Mouse (Mus musculus): Measurements from ENCODE around the gene Fars2. TPM values are rescaled to one million over a fixed set of nuclear protein-coding genes. Genes with fewer than 3 reads are reported as not detected.

The Fars2 gene
- polyA plus RNA-seq, 1 experiment from 2014 or later, result 31.7 TPM

DNA sequence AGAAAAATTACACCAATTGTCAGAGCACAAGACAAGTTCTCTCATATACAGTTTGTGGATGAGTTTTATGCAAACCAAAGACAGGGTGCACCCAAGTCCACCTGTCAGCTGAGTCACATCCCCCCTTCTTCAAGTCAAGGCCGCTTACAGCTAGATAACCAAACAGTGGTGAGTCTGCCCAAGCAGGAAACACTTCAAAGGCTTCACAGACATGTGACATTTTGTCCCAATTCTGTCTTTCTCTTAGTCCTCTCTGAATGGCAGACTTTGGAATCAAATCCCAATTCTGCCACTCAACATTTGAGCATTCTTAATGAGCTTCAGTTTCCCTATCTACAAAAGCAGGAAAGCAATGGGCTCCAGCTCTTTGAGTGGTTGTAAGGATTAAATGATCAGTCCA is 562.1 kb downstream of the Fars2 start:
- Histone ChIP-seq H3K4me1 (replicated peaks; ENCODE audit: control insufficient read depth, insufficient read depth, low read length) (no peaks in the 10 kb centered on the region), H3K4me2 (ENCODE audit: low read depth, low read length, severe bottlenecking) (no peak overlapping the region), H3K9me3 (ENCODE audit: control insufficient read depth, low read length) (no peaks in the 10 kb centered on the region), H3K27me3 (ENCODE audit: control insufficient read depth, insufficient read depth, low read length) (no peaks in the 10 kb centered on the region), H3K9ac (ENCODE audit: low read length) (no peak overlapping the region), H3K4me3 (ENCODE audit: low read depth, low read length) (no peak overlapping the region), H3K27ac (ENCODE audit: low read depth, low read length) (no peak overlapping the region), H3K36me3 (ENCODE audit: control insufficient read depth, insufficient read depth, low read length) (no peaks in the 10 kb centered on the region)
- 89% methylated on average over 1 of the region's 1 CpGs for WGBS
- no peak for DNase-seq (ENCODE audit: low spot score)
- ATAC-seq (replicated peaks; ENCODE audit: low FRiP score), result no peak

DNA sequence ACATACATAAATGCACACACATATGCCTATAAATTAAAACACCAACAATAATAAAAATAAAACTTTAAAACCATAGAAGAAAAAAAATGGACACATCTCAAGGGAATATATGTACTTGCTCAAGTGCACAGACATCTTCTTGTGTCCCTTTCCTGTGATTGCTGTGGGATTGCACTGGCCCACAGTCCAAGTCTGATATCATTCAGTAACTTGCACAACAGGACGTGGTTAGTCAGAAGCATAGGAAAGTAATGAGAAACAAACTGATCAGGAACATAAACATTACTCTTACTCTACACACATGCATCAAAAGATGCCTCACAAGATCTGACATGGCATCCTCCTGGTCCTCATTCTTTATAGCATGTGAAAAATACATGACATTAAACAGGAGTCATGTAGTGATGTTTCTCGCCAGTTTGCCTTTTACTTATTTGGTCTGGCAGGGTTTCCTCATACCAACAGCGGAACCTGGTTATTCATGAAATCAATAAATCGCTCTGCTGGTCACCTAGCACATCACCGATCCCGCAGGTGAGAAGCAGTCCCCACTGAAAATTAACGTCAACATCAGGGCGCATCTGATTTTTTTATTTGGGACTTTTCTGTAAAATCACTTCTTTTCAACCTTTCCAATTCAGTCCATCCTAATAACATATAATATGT is 563.6 kb downstream of the Fars2 start:
- Histone ChIP-seq H3K4me2 (ENCODE audit: low read depth, low read length, severe bottlenecking) (no peak overlapping the region), H3K9ac (ENCODE audit: low read length) (no peak overlapping the region), H3K27ac (ENCODE audit: low read depth, low read length) (no peak overlapping the region), H3K36me3 (ENCODE audit: control insufficient read depth, insufficient read depth, low read length) (no peaks in the 10 kb centered on the region), H3K4me1 (replicated peaks; ENCODE audit: control insufficient read depth, insufficient read depth, low read length) (no peaks in the 10 kb centered on the region), H3K4me3 (ENCODE audit: low read depth, low read length) (no peak overlapping the region), H3K27me3 (ENCODE audit: control insufficient read depth, insufficient read depth, low read length) (no peaks in the 10 kb centered on the region), H3K9me3 (ENCODE audit: control insufficient read depth, low read length) (no peaks in the 10 kb centered on the region)
- WGBS, result 94% methylated on average over 8 of the region's 8 CpGs
- ATAC-seq (replicated peaks; ENCODE audit: low FRiP score), result no peak
- no peak for DNase-seq (ENCODE audit: low spot score)

GRCm38 (mm10) chr13:36683581-36683980 is 566.4 kb downstream of the Fars2 start:
- no peak overlapping the region for H3K27ac ChIP-seq (ENCODE audit: low read depth, low read length)
- H3K9ac ChIP-seq (ENCODE audit: low read length), result no peak overlapping the region
- H3K4me3 ChIP-seq (ENCODE audit: low read depth, low read length), result no peak overlapping the region
- H3K4me2 ChIP-seq (ENCODE audit: low read depth, low read length, severe bottlenecking), result no peak overlapping the region
- H3K36me3 ChIP-seq (ENCODE audit: control insufficient read depth, insufficient read depth, low read length), result no peaks in the 10 kb centered on the region
- 82% methylated on average over 4 of the region's 4 CpGs for WGBS
- no peaks in the 10 kb centered on the region for H3K9me3 ChIP-seq (ENCODE audit: control insufficient read depth, low read length)
- no peak for ATAC-seq (replicated peaks; ENCODE audit: low FRiP score)
- no peaks in the 10 kb centered on the region for H3K27me3 ChIP-seq (ENCODE audit: control insufficient read depth, insufficient read depth, low read length)
- no peak for DNase-seq (ENCODE audit: low spot score)
- H3K4me1 ChIP-seq (replicated peaks; ENCODE audit: control insufficient read depth, insufficient read depth, low read length), result no peaks in the 10 kb centered on the region

GRCm38 (mm10) chr13:36695516-36696201 is 578.4 kb downstream of the Fars2 start:
- 81% methylated on average over 7 of the region's 7 CpGs for WGBS
- Histone ChIP-seq H3K9ac (ENCODE audit: low read length) (no peak overlapping the region), H3K27ac (ENCODE audit: low read depth, low read length) (no peak overlapping the region), H3K36me3 (ENCODE audit: control insufficient read depth, insufficient read depth, low read length) (no peaks in the 10 kb centered on the region), H3K27me3 (ENCODE audit: control insufficient read depth, insufficient read depth, low read length) (no peaks in the 10 kb centered on the region), H3K4me3 (ENCODE audit: low read depth, low read length) (no peak overlapping the region), H3K4me1 (replicated peaks; ENCODE audit: control insufficient read depth, insufficient read depth, low read length) (no peaks in the 10 kb centered on the region), H3K4me2 (ENCODE audit: low read depth, low read length, severe bottlenecking) (no peak overlapping the region), H3K9me3 (ENCODE audit: control insufficient read depth, low read length) (no peaks in the 10 kb centered on the region)
- ATAC-seq (replicated peaks; ENCODE audit: low FRiP score) (no peak), DNase-seq (ENCODE audit: low spot score) (no peak)

GRCm38 (mm10) chr13:36696351-36696771 is 579.1 kb downstream of the Fars2 start:
- H3K4me3 ChIP-seq (ENCODE audit: low read depth, low read length), result no peak overlapping the region
- H3K36me3 ChIP-seq (ENCODE audit: control insufficient read depth, insufficient read depth, low read length), result no peaks in the 10 kb centered on the region
- WGBS, result 93% methylated on average over 8 of the region's 8 CpGs
- no peak for ATAC-seq (replicated peaks; ENCODE audit: low FRiP score)
- no peaks in the 10 kb centered on the region for H3K4me1 ChIP-seq (replicated peaks; ENCODE audit: control insufficient read depth, insufficient read depth, low read length)
- no peaks in the 10 kb centered on the region for H3K9me3 ChIP-seq (ENCODE audit: control insufficient read depth, low read length)
- no peaks in the 10 kb centered on the region for H3K27me3 ChIP-seq (ENCODE audit: control insufficient read depth, insufficient read depth, low read length)
- H3K27ac ChIP-seq (ENCODE audit: low read depth, low read length), result no peak overlapping the region
- no peak for DNase-seq (ENCODE audit: low spot score)
- H3K4me2 ChIP-seq (ENCODE audit: low read depth, low read length, severe bottlenecking), result no peak overlapping the region
- H3K9ac ChIP-seq (ENCODE audit: low read length), result no peak overlapping the region

DNA sequence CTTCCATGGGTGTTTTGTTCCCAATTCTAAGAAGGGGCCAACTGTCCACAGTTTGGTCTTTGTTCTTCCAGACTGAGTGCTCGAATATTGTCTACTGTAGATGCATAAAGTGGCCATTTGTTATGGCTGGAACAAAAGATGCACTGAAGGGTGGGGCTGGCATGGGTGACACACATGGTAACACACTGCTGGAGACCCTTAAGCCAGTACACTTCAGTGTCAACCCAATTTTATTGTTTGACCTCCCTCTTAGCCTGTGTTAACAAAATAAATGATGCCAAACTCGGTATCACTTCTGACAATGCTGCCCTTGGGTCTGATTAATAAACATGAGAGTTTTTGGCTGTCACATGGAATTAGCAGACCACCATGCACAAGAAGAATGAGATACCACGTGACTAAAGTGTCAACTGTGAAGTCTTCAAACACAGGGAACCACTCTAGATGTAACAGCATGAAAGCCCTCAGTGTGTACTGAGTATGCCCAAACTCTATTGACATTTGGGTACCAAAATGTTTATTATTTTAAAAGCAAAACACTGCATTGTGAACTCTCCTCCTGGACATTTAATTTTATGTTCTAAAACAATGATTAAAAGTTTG is 590.0 kb downstream of the Fars2 start:
- Histone ChIP-seq H3K27ac (ENCODE audit: low read depth, low read length) (no peak overlapping the region), H3K9ac (ENCODE audit: low read length) (no peak overlapping the region), H3K9me3 (ENCODE audit: control insufficient read depth, low read length) (no peaks in the 10 kb centered on the region), H3K27me3 (ENCODE audit: control insufficient read depth, insufficient read depth, low read length) (no peaks in the 10 kb centered on the region), H3K4me3 (ENCODE audit: low read depth, low read length) (no peak overlapping the region), H3K4me2 (ENCODE audit: low read depth, low read length, severe bottlenecking) (no peak overlapping the region), H3K4me1 (replicated peaks; ENCODE audit: control insufficient read depth, insufficient read depth, low read length) (no peaks in the 10 kb centered on the region), H3K36me3 (ENCODE audit: control insufficient read depth, insufficient read depth, low read length) (no peaks in the 10 kb centered on the region)
- DNase-seq (ENCODE audit: low spot score) (no peak), ATAC-seq (replicated peaks; ENCODE audit: low FRiP score) (no peak)
- WGBS, result 67% methylated on average over 3 of the region's 3 CpGs

DNA sequence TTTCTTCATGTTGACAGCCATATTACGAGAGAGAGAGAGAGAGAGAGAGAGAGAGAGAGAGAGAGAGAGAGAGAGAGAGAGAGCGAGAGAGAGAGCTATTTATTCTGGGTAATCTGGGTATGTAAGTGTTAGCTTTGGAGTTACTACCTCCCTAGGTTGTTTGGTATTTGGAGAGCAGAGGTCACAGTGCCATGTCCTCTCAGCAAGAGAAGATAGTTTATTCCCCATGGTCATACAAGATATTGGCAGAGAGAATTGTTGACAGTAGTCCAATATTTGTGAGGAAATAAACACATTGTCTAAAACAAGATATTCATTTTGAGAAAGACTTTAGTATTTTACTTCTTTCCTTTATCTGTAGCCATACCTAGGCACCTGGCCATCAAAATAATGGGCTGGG is 596.9 kb downstream of the Fars2 start:
- Histone ChIP-seq H3K4me2 (ENCODE audit: low read depth, low read length, severe bottlenecking) (no peak overlapping the region), H3K4me3 (ENCODE audit: low read depth, low read length) (no peak overlapping the region), H3K9me3 (ENCODE audit: control insufficient read depth, low read length) (no peaks in the 10 kb centered on the region), H3K4me1 (replicated peaks; ENCODE audit: control insufficient read depth, insufficient read depth, low read length) (no peaks in the 10 kb centered on the region), H3K36me3 (ENCODE audit: control insufficient read depth, insufficient read depth, low read length) (no peaks in the 10 kb centered on the region), H3K9ac (ENCODE audit: low read length) (no peak overlapping the region), H3K27me3 (ENCODE audit: control insufficient read depth, insufficient read depth, low read length) (no peaks in the 10 kb centered on the region), H3K27ac (ENCODE audit: low read depth, low read length) (no peak overlapping the region)
- 86% methylated on average over 2 of the region's 2 CpGs for WGBS
- no peak for ATAC-seq (replicated peaks; ENCODE audit: low FRiP score)
- DNase-seq (ENCODE audit: low spot score), result no peak

- H3K4me2 ChIP-seq (ENCODE audit: low read depth, low read length, severe bottlenecking), result no peak overlapping the region
- no peak overlapping the region for H3K27ac ChIP-seq (ENCODE audit: low read depth, low read length)
- H3K27me3 ChIP-seq (ENCODE audit: control insufficient read depth, insufficient read depth, low read length), result peaks cover 1% of the 10 kb centered on the region; the same call in 1 of the 2 replicates
- no peaks in the 10 kb centered on the region for H3K36me3 ChIP-seq (ENCODE audit: control insufficient read depth, insufficient read depth, low read length)
- ATAC-seq (replicated peaks; ENCODE audit: low FRiP score) (no peak), DNase-seq (ENCODE audit: low spot score) (no peak)
- no peaks in the 10 kb centered on the region for H3K9me3 ChIP-seq (ENCODE audit: control insufficient read depth, low read length)
- WGBS, result 63% methylated on average over 2 of the region's 2 CpGs
- H3K9ac ChIP-seq (ENCODE audit: low read length), result no peak overlapping the region
- H3K4me1 ChIP-seq (replicated peaks; ENCODE audit: control insufficient read depth, insufficient read depth, low read length), result no peaks in the 10 kb centered on the region
- H3K4me3 ChIP-seq (ENCODE audit: low read depth, low read length), result no peak overlapping the region
These were observed 599.5 kb downstream of the Fars2 start for GRCm38 (mm10) chr13:36716708-36717107.
